Mouse (Mus musculus) lung, postnatal 25 days (tissue): Measurements from ENCODE around the gene Ankrd49.

Source experiments
- DNase-seq: peaks from one replicate; pipeline ENCODE4 v3.0.0; 2022; ENCODE audit warnings: low spot score

The Ankrd49 gene

GRCm38 (mm10) chr9:14784039-14785002 is at the start of gene Ankrd49, which contains the start of gene Mre11a:
Gene Ankrd49 (minus strand): TSS chr9:14784856.
Gene Mre11a (plus strand): TSS chr9:14784654.
- peak; percentile 96 for DNase-seq

GRCm38 (mm10) chr9:14832046-14832445 is 47.4 kb upstream of the Ankrd49 start:
- DNase-seq = no peak

- DNase-seq = peak; percentile 26
These were observed 43.2 kb upstream of the Ankrd49 start for GRCm38 (mm10) chr9:14827875-14828274.

- no peak for DNase-seq
These were observed 40.2 kb upstream of the Ankrd49 start for GRCm38 (mm10) chr9:14824840-14825239.

- DNase-seq = no peak
These were observed 36.7 kb upstream of the Ankrd49 start for GRCm38 (mm10) chr9:14821396-14821795.

GRCm38 (mm10) chr9:14810111-14810510 is 25.5 kb upstream of the Ankrd49 start:
- no peak for DNase-seq

- no peak for DNase-seq
These were observed 22.1 kb upstream of the Ankrd49 start for GRCm38 (mm10) chr9:14806786-14807185.

GRCm38 (mm10) chr9:14805714-14806113 is 21.1 kb upstream of the Ankrd49 start:
- DNase-seq = no peak

- no peak for DNase-seq
These were observed 2.7 kb upstream of the Ankrd49 start for GRCm38 (mm10) chr9:14787356-14787755.

GRCm38 (mm10) chr9:14778341-14778740 is 6.3 kb downstream of the Ankrd49 start:
- no peak for DNase-seq

- no peak for DNase-seq
These were observed 10.8 kb downstream of the Ankrd49 start for GRCm38 (mm10) chr9:14773813-14774212.

GRCm38 (mm10) chr9:14772074-14772473 is 12.6 kb downstream of the Ankrd49 start:
- DNase-seq = no peak

GRCm38 (mm10) chr9:14770803-14771471 is 13.7 kb downstream of the Ankrd49 start, which contains the start of gene 1700012B09Rik:
Gene 1700012B09Rik (minus strand): TSS chr9:14771030.
- no peak for DNase-seq

- no peak for DNase-seq
These were observed 14.8 kb downstream of the Ankrd49 start for GRCm38 (mm10) chr9:14769811-14770210.

- peak; percentile 24 for DNase-seq
These were observed 19.9 kb downstream of the Ankrd49 start for GRCm38 (mm10) chr9:14764765-14765164.

- no peak for DNase-seq
These were observed 25.4 kb downstream of the Ankrd49 start for GRCm38 (mm10) chr9:14759261-14759660.

- no peak for DNase-seq
These were observed 26.1 kb downstream of the Ankrd49 start for GRCm38 (mm10) chr9:14758590-14758989.

GRCm38 (mm10) chr9:14754469-14754868 is 30.2 kb downstream of the Ankrd49 start:
- no peak for DNase-seq

GRCm38 (mm10) chr9:14753947-14754346 is 30.7 kb downstream of the Ankrd49 start:
- no peak for DNase-seq

GRCm38 (mm10) chr9:14752001-14752522 is 32.6 kb downstream of the Ankrd49 start, which contains the start of gene Fut4:
Gene Fut4 (minus strand): TSS chr9:14752393.
- DNase-seq = peak; percentile 75

GRCm38 (mm10) chr9:14751503-14752000 is 33.1 kb downstream of the Ankrd49 start:
- DNase-seq = no peak

- DNase-seq = no peak
These were observed 33.7 kb downstream of the Ankrd49 start for GRCm38 (mm10) chr9:14750901-14751502.
